In the genomic region with DNA sequence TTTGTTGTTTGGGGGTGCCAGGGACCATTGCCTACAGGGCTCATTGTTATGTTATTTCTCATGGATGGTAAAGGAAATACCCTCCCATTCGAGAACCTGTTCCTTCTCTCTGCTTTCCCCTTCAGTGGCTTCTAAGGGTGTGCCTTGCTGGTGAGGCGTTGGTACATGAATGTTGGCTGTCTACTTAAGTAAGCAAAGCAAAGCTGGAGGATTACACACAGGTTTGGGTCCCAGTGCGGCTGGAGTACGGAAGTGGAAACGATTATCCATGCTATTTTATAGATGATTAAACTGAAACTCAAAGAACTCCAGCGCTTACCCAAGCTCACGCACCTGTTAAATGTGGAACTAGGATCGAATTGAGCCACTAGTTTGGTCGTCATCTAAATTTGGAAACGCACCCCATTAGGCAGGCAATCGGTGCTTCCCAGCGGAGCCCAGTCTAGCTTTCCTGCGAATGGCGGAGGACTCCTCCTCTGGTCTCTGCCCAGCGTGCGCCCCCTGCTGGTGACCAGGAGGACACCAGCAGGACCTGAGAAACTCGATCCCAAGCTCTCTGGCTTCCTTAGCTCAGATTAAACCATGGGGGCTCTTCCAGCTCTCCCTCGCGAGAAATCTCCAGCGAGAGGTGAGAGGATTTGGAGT, we compare ENCODE assay signal across 8 mouse cellular contexts. TPM values are rescaled to one million over a fixed set of nuclear protein-coding genes. Genes with fewer than 3 reads are reported as not detected.
A peak's percentile ranks its signal among the peaks of the same experiment; 100 is the strongest.
DNase-seq lines count a peak whose midpoint lies in the region; ATAC-seq lines count a peak whose summit lies in the region.

No protein-coding gene starts in this region.

- H3K27ac ChIP-seq in hindbrain, embryonic 15.5 days (replicated peaks), result peak overlapping the region; percentile 63

- H3K27me3 ChIP-seq in hindbrain, embryonic 15.5 days, result no peaks in the 10 kb centered on the region

- H3K9me3 ChIP-seq in hindbrain, embryonic 15.5 days, result no peaks in the 10 kb centered on the region

- DNase-seq in T-cell, adult 2 months (ENCODE audit: low spot score), result peak; percentile 63
- peak; percentile 87 to 93 for DNase-seq in cerebellum, postnatal 25 days
- peak; percentile 75 to 85 for DNase-seq in frontal cortex, postnatal 36 days (ENCODE audit: low spot score in 2 of 2)
- peak; percentile 77 to 82 for DNase-seq in layer of hippocampus, postnatal 36 days
- DNase-seq in lung, postnatal 36 days, result peak; percentile 84
- DNase-seq in retina, embryonic 14.5 days (ENCODE audit: low spot score), result peak; percentile 94
- DNase-seq in thymus, postnatal 36 days, result peak; percentile 69 to 70

- H3K4me1 ChIP-seq in hindbrain, embryonic 15.5 days (replicated peaks), result peaks cover 32% of the 10 kb centered on the region

- peak; percentile 70 for ATAC-seq in hindbrain, embryonic 15.5 days (ENCODE audit: low FRiP score, low read depth)

- peak overlapping the region; percentile 38 for H3K4me3 ChIP-seq in hindbrain, embryonic 15.5 days

- peak overlapping the region; percentile 23; the same call in 1 of the 2 replicates for H3K9ac ChIP-seq in hindbrain, embryonic 15.5 days

- no peaks in the 10 kb centered on the region for H3K36me3 ChIP-seq in hindbrain, embryonic 15.5 days

- under 1% methylated on average over 20 of the region's 20 CpGs for WGBS in hindbrain, embryonic 15.5 days

- H3K4me2 ChIP-seq in hindbrain, embryonic 15.5 days, result peak overlapping the region; percentile 66

RNA-seq across cellular contexts. Expression of a gene that starts 5.3 kb away (rescaled TPM):
- 0.22 and 0.31 TPM in 2 replicates for polyA plus RNA-seq in hindbrain, embryonic 15.5 days (2015; fragmentation: Nextera tagmentation; extraction: Ambion mirVana)
- under 1 TPM; 0.17 to 0.33 TPM for total RNA-seq in layer of hippocampus, postnatal 36 days (2021)

Comparison
In these comparisons a context has a peak if more than half of its experiments do, and no peak if none do; other contexts are left out.
1. Peak in every context shown above with its lines: DNase-seq, ATAC-seq, H3K4me3 ChIP-seq and H3K27ac ChIP-seq.